Mouse (Mus musculus) kidney, embryonic 16.5 days (tissue): ENCODE measurements around the gene Kctd11. TPM values are rescaled to one million over a fixed set of nuclear protein-coding genes. Genes with fewer than 3 reads are reported as not detected.

Source experiments
- ATAC-seq: fragments of 200-750 bp; cut with Nextera tagmentation; 2 replicates; pipeline ENCODE4 v1.8.0; 2017; ENCODE audit warnings: moderate TSS enrichment; ENCODE audit not compliant: low FRiP score, low TSS enrichment
- H3K27ac ChIP-seq: fragments of 300-500 bp; sonication (generic); 2 replicates; pipeline ENCODE4 v1.5.1; 2014; ENCODE audit warnings: low read length
- H3K27me3 ChIP-seq: fragments of 300-500 bp; sonication (generic); 2 replicates; pipeline ENCODE4 v1.6.1; 2014; ENCODE audit warnings: low read length, control low read depth, mixed read lengths; ENCODE audit not compliant: insufficient read depth
- H3K36me3 ChIP-seq: fragments of 300-500 bp; sonication (generic); 2 replicates; pipeline ENCODE4 v1.6.1; 2014; ENCODE audit warnings: low read length, control low read depth, mixed read lengths; ENCODE audit not compliant: insufficient read depth
- H3K4me1 ChIP-seq: fragments of 300-500 bp; sonication (generic); 2 replicates; pipeline ENCODE4 v1.6.1; 2014; ENCODE audit warnings: low read length, control low read depth, mixed read lengths; ENCODE audit not compliant: insufficient read depth
- H3K4me2 ChIP-seq: fragments of 300-500 bp; sonication (generic); replicated peaks from 2 replicates; pipeline ENCODE4 v1.6.1; 2014; ENCODE audit warnings: low read depth, low read length
- H3K4me3 ChIP-seq: fragments of 300-500 bp; sonication (generic); 2 replicates; pipeline ENCODE4 v1.5.1; 2014; ENCODE audit warnings: mild to moderate bottlenecking, low read length
- H3K9ac ChIP-seq: fragments of 300-500 bp; sonication (generic); replicated peaks from 2 replicates; pipeline ENCODE4 v1.6.1; 2014; ENCODE audit warnings: low read length
- H3K9me3 ChIP-seq: fragments of 300-500 bp; sonication (generic); 2 replicates; pipeline ENCODE4 v1.6.1; 2016; ENCODE audit warnings: low read length, control low read depth
- WGBS: fragments of 180-500 bp; shearing (Covaris S2); extraction: QIAGEN DNeasy Blood & Tissue Kit; methylation state at CpG from one replicate; pipeline ENCODE4 v1.1.7; 2014; 5-methylcytosine and 5-hydroxymethylcytosine counted together
- polyA plus RNA-seq: library from polyadenylated mRNA; unstranded; fragments of >200 nt; fragmentation: Nextera tagmentation; extraction: Ambion mirVana; gene quantifications from 2 replicates; pipeline ENCODE4 v1.2.1, GENCODE M21; 2015

The Kctd11 gene
- polyA plus RNA-seq, 1 experiment from 2014 or later: 11.3 TPM

DNA sequence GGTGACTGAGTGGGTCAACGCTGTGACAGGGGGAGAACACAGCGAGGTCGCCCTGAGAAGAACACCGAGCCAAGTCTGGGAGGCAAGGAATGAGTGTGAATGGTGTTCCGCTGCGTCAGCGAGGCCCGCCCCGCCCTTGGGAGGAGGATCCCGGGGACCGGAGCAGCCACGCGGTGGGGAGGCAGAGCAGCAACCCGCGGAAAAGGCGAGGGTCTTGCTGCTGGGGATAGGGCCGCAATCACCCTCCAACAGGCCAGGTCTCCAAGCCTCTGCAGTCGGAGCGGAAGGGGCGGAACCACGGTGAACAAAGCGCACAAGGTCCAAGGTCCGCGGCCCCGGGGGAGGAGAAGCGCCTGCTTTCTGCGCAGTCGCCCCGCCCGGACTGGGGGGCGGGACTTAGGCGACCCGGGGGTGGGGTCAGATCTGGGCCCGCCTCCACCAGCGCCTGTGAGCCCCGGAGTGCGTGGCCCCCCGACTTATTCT, 35.0 kb downstream of the Kctd11 start, which contains the start of gene Plscr3:
Gene Plscr3, plus strand, starts transcription at position 179 of the 483 bp plus-strand sequence.
- ATAC-seq: peak; percentile 94
- under 1% methylated on average over 34 of the region's 38 CpGs for WGBS

DNA sequence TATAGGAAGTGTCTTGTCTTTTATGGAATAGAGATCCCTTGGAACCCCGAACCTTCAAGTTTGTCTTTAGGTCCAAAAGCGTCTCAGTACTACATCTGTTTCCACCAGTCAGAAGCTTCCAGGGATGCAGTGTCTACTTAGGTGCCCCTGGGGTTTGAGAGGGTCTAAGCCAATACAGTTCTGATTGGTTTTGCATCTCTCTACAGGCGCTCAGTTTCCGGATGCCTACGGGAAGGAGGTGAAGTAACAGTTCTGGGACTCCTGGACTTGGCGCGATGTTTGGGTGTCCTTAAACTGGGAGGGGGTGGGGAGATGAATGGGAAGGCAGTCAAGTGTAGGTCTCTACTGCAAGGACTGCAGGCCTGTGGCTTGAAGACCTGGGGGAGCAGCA, 42.5 kb downstream of the Kctd11 start:
- H3K27me3 ChIP-seq: no peaks in the 10 kb centered on the region; the same call in 1 of the 2 replicates
- peak overlapping the region; percentile 76 for H3K9ac ChIP-seq
- H3K9me3 ChIP-seq: no peaks in the 10 kb centered on the region
- peak overlapping the region; percentile 66 for H3K4me3 ChIP-seq
- 0% methylated on average over 7 of the region's 7 CpGs for WGBS
- H3K4me1 ChIP-seq: peaks cover 41% of the 10 kb centered on the region
- peak overlapping the region; percentile 98 for H3K4me2 ChIP-seq
- H3K27ac ChIP-seq: peak overlapping the region; percentile 93
- peak; percentile 3; the same call in 1 of the 2 replicates for ATAC-seq
- 0 out of 2 replicates have a peak, but pooled peaks cover 1% of the 10 kb centered on the region for H3K36me3 ChIP-seq

More for the DNA sequence above, 35.0 kb downstream of the Kctd11 start, which contains the start of gene Plscr3:
- peak within 1 kb of the TSS; percentile 84 for H3K4me3 ChIP-seq
- H3K4me1 ChIP-seq: peaks cover 19% of the 10 kb centered on the region
- peaks cover 30% of the 10 kb centered on the region for H3K36me3 ChIP-seq
- H3K27ac ChIP-seq: peak within 1 kb of the TSS; percentile 99
- H3K27me3 ChIP-seq: no peaks in the 10 kb centered on the region
- peak within 1 kb of the TSS; percentile 93 for H3K4me2 ChIP-seq
- H3K9ac ChIP-seq: peak within 1 kb of the TSS; percentile 89
- no peaks in the 10 kb centered on the region for H3K9me3 ChIP-seq

DNA sequence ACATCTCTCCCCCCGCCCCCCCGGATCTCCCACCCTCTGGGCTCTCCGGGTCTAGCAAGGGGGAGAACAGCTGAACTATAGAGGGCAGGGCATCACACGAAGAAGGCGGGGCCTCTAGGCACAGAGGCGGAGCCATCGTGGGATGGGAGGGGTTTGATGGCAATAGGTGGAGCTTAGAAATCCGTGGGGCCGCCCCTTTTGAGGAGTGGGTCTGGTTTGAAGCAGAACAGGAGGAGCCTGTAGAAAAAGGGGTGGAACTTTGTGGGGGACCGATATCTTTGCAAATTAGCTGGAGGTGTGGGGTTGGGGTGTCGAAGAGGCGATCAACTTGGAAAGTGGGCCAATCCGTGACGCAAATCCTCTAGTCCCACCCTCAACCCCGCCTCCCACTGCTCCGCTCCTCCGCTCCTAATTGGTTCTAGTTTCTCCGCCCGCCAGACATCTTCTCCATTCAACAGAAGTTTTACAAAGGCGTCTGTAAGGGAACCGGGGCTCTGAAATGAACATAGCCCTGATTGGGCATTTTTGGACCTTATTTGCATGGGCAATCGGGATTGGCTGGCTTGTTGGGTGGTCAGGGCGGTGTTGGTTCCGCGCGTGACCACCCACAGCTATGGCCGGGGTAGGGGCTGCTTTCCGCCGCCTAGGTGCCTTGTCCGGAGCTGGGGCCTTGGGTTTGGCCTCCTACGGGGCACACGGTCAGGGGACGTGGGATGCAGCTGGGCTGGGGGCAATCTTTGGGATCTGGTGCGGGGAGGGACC, 43.1 kb downstream of the Kctd11 start, which contains the start of gene Tmem256:
Gene Tmem256, plus strand, starts transcription at position 563 of the 762 bp plus-strand sequence.
- Histone ChIP-seq H3K9me3 (no peaks in the 10 kb centered on the region), H3K36me3 (0 out of 2 replicates have a peak, but pooled peaks cover 5% of the 10 kb centered on the region), H3K27ac (peak within 1 kb of the TSS; percentile 93), H3K4me3 (peak within 1 kb of the TSS; percentile 66), H3K4me2 (peak within 1 kb of the TSS; percentile 98), H3K9ac (peak within 1 kb of the TSS; percentile 76), H3K4me1 (peaks cover 46% of the 10 kb centered on the region), H3K27me3 (no peaks in the 10 kb centered on the region; the same call in 1 of the 2 replicates)
- WGBS: under 1% methylated on average over 34 of the region's 34 CpGs
- ATAC-seq: peak; percentile 89

DNA sequence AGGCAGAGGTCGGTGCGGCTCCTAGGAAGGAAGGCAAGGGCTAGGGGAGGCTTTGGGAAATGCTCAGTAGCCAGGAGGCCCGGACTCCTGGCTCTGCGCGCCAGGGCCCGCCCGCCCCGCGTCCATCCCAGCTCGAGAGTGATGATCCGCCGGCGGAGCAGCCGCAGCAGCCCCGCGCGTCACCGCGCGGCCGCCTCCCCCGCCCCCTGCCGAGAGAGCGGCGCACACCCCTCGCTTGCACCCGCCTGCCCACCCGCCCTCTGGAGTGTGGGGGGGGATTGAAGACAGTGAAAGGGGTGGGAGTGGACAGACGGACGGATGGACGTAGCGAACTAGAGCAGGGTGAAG, 43.6 kb downstream of the Kctd11 start, which contains the start of gene Nlgn2:
Gene Nlgn2, minus strand, starts transcription at position 181 of the 348 bp plus-strand sequence.
- 1% methylated on average over 32 of the region's 32 CpGs for WGBS

DNA sequence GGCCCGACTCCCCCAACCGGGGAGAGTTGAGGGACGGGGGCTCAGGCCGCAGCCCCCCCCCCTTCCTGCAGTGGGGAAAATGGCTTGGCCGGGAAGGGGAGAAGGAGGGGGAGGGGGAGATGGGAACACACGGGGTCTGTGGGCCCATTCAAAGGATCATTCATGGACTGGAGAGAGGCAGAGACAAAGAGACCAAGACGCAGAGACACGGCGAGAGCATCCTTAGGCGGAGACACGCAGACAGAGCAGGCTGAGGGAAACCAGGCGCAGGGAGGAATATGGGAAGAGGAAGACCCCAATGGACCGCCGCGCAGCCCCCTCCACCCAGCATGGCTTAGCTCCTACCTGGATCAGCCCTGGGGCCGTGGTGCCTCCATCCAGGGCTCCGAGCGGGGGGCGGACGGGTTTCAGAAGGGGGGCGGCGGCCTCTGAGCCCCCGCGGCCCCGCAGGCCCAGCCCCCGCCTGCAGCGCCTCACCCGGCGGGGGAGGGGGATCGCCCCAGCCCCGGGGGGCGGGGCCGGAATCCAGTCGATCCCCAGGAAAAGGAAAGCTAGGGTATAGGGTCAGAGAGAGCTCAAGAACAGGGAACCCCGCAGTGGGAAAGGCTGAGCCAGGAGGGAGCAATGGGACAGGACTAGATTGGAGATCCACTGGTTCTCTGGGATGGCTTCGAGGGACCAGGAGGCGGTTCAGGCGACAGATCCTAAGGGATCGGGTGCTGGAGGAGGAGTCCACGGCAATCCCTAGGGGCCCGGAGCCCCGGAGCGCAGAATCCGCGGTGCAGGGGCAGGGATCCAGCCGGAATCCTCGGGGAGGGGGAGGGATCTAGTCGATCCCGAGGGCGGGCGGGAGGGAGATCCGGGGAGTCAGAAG, 44.3 kb downstream of the Kctd11 start:
- whole genome bisulfite sequencing: 1% methylated on average over 41 of the region's 52 CpGs
- peak overlapping the region; percentile 76 for H3K9ac ChIP-seq
- H3K36me3 ChIP-seq: 0 out of 2 replicates have a peak, but pooled peaks cover 12% of the 10 kb centered on the region
- H3K4me2 ChIP-seq: peak overlapping the region; percentile 98
- H3K9me3 ChIP-seq: no peaks in the 10 kb centered on the region
- ATAC-seq: peak; percentile 7; the same call in 1 of the 2 replicates
- no peaks in the 10 kb centered on the region; the same call in 1 of the 2 replicates for H3K27me3 ChIP-seq
- peak overlapping the region; percentile 66 for H3K4me3 ChIP-seq
- H3K4me1 ChIP-seq: peaks cover 46% of the 10 kb centered on the region
- H3K27ac ChIP-seq: peak overlapping the region; percentile 93

More for the DNA sequence above, 43.6 kb downstream of the Kctd11 start, which contains the start of gene Nlgn2:
- H3K9me3 ChIP-seq: no peaks in the 10 kb centered on the region
- H3K27ac ChIP-seq: peak within 1 kb of the TSS; percentile 93
- no peak; the same call in 1 of the 2 replicates for ATAC-seq
- 0 out of 2 replicates have a peak, but pooled peaks cover 9% of the 10 kb centered on the region for H3K36me3 ChIP-seq
- peak within 1 kb of the TSS; percentile 66 for H3K4me3 ChIP-seq
- peak within 1 kb of the TSS; percentile 98 for H3K4me2 ChIP-seq
- H3K27me3 ChIP-seq: no peaks in the 10 kb centered on the region; the same call in 1 of the 2 replicates
- peaks cover 46% of the 10 kb centered on the region for H3K4me1 ChIP-seq
- H3K9ac ChIP-seq: peak within 1 kb of the TSS; percentile 76

DNA sequence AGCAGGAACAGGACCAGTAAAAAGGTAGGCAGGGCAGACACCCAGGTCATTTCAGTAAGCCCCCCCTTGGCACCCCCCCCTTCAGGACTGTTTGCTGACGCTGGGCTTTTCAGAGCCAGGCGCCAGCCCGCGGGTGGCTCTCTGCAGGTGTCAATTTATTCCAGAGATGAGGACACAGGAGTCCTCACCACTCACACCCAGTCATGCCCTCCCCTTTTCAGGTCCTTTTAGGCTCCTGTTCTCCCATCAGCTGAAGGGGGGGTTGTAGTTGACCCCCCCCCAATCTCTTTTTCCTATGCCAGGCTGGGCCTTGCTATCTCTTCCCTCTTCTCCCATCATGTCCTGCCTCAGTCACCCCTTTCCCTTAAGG, 45.3 kb downstream of the Kctd11 start:
- ATAC-seq: no peak
- Histone ChIP-seq H3K4me1 (peaks cover 46% of the 10 kb centered on the region), H3K9me3 (no peaks in the 10 kb centered on the region), H3K4me2 (peak overlapping the region; percentile 98), H3K9ac (peak overlapping the region; percentile 26; the same call in 1 of the 2 replicates), H3K36me3 (0 out of 2 replicates have a peak, but pooled peaks cover 12% of the 10 kb centered on the region), H3K4me3 (peak overlapping the region; percentile 66), H3K27me3 (no peaks in the 10 kb centered on the region; the same call in 1 of the 2 replicates), H3K27ac (no peak overlapping the region)
- WGBS: 0% methylated on average over 1 of the region's 4 CpGs

DNA sequence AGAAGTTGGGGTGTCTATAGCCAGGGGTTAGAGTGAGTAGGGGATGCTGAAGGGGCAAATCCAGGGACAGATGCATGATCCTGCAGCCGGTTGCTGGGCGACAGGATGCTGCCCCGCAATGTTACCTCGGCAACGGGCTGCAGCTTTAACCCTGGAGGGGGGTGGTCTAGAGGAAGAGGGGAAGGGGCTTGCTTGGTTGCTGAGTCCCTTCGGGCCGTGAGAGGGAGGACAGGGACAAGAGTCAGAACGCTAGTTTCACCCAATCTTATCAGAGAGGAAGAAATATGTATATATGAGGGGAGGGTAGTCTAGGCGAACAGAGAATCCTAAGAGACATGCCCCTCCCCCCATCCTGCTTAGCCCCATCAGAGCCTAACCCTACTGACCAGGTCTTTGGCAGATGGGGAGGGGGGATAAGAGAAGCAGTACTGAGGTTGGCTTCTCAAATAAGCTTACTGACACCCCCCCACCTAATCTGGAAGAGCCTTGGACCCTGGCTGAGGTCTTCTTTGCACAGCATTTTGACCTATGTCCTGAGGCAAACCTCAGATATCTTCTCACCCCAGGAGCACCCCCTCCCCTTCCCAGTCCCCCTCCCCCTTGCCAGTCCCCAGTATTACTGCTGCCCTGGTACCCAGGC, 45.8 kb downstream of the Kctd11 start:
- ATAC-seq: no peak
- Histone ChIP-seq H3K4me2 (peak overlapping the region; percentile 98), H3K9me3 (no peaks in the 10 kb centered on the region), H3K4me3 (peak overlapping the region; percentile 66), H3K27ac (no peak overlapping the region), H3K27me3 (no peaks in the 10 kb centered on the region; the same call in 1 of the 2 replicates), H3K9ac (peak overlapping the region; percentile 26; the same call in 1 of the 2 replicates), H3K4me1 (peaks cover 46% of the 10 kb centered on the region), H3K36me3 (0 out of 2 replicates have a peak, but pooled peaks cover 12% of the 10 kb centered on the region)
- 14% methylated on average over 9 of the region's 9 CpGs for WGBS

DNA sequence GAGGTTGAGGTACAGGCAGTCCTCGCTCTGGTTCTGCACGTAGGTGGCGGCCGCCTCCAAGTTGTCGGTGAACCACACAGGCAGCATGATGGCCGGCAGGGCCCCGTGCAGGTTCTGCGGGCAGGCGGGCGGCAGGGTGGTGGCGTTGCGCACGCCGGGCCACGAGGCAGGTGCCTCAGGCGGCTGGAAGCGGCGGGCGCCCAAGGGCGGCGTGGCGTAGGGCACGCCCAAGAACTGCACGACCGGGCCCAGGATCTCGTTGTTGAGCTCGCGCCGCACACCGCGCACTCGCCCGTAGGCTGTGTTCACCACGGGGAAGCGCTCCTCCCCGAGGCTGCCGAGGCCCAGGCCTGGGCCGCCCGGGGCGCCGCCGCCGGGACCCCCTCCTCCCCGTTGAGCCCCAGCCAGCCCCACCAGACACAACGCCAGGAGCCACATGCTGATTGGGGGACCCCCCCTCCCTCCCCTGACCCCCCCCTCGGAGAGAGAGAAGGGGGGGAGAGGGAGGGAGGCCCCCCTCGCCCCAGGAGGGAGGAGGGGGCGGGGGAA, 47.1 kb downstream of the Kctd11 start:
- Histone ChIP-seq H3K9ac (peak overlapping the region; percentile 81), H3K27me3 (no peaks in the 10 kb centered on the region; the same call in 1 of the 2 replicates), H3K9me3 (no peaks in the 10 kb centered on the region), H3K4me1 (peaks cover 44% of the 10 kb centered on the region), H3K36me3 (0 out of 2 replicates have a peak, but pooled peaks cover 12% of the 10 kb centered on the region), H3K4me3 (peak overlapping the region; percentile 47), H3K27ac (0 out of 2 replicates have a peak overlapping the region, but pooled peaks have one; percentile 38), H3K4me2 (peak overlapping the region; percentile 98)
- 5% methylated on average over 38 of the region's 48 CpGs for WGBS
- no peak for ATAC-seq
